Mouse (Mus musculus) left cerebral cortex, adult 2 months (tissue): ENCODE data around the gene Slc38a11. TPM values are rescaled to one million over a fixed set of nuclear protein-coding genes. Genes with fewer than 3 reads are reported as not detected.

Experiments used
- DNase-seq, 2 experiments: peaks; one replicate each; pipeline ENCODE4 v3.0.0; 2021 to 2022; ENCODE audit warnings: low spot score in 2 of 2, mixed read lengths in 1 of 2; ENCODE audit errors: extremely low spot score in 1 of 2
- H3K27ac ChIP-seq: fragments of 200-600 bp; 2 replicates; pipeline ENCODE4 v1.8.1; 2022
- H3K4me3 ChIP-seq: fragments of 200-600 bp; 2 replicates; pipeline ENCODE4 v1.8.1; 2022
- CTCF ChIP-seq: fragments of 200-600 bp; IDR thresholded peaks from 2 replicates; pipeline ENCODE4 v1.8.1; 2022; ENCODE audit warnings: antibody characterized with exemption, mild to moderate bottlenecking, moderate library complexity
- intact Hi-C: fragments of 180-260 bp; cut with DNase I; formaldehyde crosslinking; loops from one replicate; pipeline ENCODE4 v1.15.1; 2025
- total RNA-seq, 2 experiments: library from RNA; stranded (reverse); gene quantifications; 2 replicates each; pipeline ENCODE4 v1.2.3; 2021

Slc38a11 gene
- total RNA-seq, 2 experiments from 2014 or later = 2.3 to 2.6 TPM

DNA sequence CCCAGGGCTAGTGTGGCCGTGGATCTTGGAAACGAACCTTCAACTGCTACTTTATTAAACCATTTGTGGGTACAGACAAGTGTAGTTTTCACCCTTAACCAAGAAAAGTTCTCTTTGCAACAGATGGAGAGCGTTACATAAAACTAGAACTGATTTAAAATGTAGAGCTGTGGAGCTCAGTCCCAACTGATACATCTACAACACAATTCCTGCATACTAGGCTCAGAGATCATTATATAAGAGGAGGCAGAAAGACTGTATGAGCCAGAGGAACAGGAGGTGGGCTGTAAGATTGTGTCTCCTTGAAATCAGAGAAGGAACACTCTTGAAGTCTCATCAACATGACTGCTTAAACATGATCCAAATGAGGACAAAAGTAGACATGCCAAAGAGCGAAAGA, 9.2 kb upstream of the Slc38a11 start:
- no peak for DNase-seq
- H3K27ac ChIP-seq = no peak overlapping the region
- intact Hi-C loops = no loop called here
- TF ChIP-seq CTCF = no peak
- H3K4me3 ChIP-seq = no peak overlapping the region

DNA sequence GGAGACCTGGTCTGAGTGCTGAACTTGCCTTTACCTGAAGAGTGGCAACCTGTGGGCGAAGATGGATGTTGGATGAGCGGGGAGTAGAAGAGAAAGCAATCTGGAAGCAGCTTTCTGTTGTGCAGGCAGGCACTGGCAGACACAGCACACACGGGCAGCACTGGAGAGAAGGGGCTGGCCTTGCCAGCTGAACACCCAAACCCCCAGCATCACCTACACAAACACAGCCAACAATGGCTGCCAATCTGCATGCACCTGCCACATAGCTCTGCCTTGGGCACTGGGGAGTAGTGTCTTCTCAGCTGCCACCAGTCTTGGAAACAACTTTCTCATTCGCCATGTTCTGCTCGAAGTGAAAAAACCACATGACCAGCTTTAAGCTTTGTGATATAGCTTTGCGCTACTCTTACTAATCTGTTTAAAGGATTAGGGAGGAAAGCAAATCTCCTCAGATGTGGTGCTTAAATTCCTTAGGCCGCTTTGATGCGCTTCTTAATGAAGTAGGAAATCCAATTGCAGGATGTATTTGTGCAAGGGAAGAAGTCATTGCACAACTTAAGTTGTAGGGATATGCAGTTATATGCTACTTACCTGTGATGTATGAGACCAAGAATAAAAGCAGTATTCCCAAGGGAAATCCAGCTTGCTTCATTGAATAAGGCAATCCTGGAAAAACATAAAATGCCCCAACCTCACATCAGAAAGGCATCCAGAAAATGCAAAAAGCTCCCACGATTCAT, 2.9 kb downstream of the Slc38a11 start:
- intact Hi-C loops = no loop called here
- H3K27ac ChIP-seq = no peak overlapping the region
- DNase-seq = no peak
- no peak for TF ChIP-seq CTCF
- no peak overlapping the region for H3K4me3 ChIP-seq

DNA sequence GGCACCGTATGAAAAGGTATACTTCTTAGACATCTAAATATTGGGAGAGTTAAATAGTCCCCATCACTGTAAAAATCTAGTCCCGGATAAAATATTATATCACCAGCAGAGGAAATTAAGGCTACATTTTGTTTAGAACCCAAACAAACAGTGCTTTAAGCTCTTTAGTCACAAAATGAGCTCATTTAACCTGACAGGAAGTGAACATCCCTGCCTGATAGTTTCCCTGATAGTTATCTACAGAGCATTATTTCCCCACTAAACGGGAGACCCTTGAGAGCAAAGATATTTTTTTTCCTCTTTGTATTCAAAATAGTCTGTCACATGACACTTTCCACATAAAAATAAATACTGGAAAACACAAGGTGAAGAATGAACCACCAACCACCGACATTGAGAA, 16.5 kb downstream of the Slc38a11 start:
- Histone ChIP-seq H3K27ac (no peak overlapping the region), H3K4me3 (no peak overlapping the region)
- intact Hi-C loops = no loop called here
- TF ChIP-seq CTCF = no peak
- DNase-seq = no peak

DNA sequence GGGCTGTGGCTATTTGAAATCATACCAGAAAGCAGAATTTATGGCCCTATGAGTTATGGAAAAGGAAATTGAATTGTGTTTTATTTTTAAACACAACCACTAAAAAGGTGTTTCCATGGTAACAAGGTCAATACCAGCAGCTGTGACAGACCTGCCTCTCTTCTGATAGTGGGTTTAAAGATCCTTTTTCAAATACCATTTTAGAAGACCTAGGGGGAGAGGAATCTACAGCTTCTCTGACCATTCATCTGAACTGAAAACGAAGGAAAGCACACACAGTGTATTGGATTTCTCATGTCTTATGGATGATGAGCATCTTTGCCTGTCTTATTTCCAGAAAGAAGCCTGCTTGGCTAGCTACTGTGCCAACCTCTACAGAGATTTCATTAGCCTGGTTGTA, 16.9 kb downstream of the Slc38a11 start:
- intact Hi-C loops = no loop called here
- no peak for TF ChIP-seq CTCF
- Histone ChIP-seq H3K27ac (no peak overlapping the region), H3K4me3 (no peak overlapping the region)
- no peak for DNase-seq

DNA sequence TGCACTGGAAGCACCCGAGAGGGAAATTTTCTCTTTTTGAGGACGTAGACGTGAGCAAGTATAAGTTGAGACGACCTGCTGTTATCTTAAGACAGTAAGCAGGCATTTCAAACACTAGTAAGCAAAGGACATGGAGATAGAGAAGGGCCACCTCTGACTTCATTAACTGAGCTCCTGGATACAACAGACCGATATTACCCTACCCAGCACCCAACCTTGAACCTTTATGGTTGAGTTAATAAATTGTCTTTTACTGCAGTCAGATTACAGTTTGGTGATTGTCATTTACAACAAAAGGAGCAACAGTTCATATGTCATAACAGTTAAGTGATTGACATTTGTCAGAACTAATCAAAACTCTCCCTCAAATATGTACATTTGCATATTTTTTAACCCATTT, 17.8 kb downstream of the Slc38a11 start:
- H3K4me3 ChIP-seq = no peak overlapping the region
- intact Hi-C loops = no loop called here
- H3K27ac ChIP-seq = no peak overlapping the region
- TF ChIP-seq CTCF = no peak
- no peak for DNase-seq

DNA sequence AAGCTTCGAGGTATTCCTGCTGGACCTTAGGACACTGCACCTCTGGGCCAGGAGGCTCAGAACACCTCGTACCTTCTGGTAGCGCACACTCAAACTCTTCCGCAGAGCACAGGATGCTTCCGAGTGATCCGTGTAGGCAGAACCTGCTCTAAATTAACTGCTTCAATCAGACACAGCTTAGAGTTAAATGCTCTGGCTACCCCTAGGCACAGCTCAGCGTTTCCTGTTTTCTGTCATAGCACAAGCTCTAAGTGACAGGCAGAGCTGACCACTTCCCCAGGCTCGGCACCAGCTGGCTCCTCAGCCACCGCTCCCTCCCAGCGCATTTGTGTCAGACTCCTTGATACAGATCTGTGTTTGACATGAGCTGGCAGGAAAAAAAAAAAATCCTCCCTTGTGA, 21.8 kb downstream of the Slc38a11 start:
- intact Hi-C loops = no loop called here
- no peak for TF ChIP-seq CTCF

DNA sequence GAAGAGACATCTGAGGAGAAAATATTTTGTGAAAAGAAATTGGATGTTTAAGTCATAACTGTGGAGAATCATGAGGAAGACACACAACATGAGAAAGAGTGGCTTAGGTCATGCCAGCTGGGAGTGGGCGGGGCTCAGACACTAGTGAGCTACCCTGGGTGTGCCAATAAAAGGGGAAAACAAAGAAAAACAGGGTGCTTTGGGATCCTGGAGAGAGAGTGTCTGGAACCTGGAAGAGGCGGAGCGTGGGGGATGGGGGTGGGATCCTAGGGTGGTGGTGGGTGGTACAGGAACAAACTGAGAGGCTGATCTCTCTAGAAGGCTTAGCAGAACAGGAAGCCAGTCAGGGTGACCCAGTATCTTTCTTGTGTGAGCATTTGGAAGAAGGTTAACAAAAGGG, 23.0 kb downstream of the Slc38a11 start:
- Histone ChIP-seq H3K4me3 (no peak overlapping the region), H3K27ac (no peak overlapping the region)
- no peak for TF ChIP-seq CTCF
- intact Hi-C loops = no loop called here
- no peak for DNase-seq

More for the DNA sequence above, 21.8 kb downstream of the Slc38a11 start:
- no peak overlapping the region for H3K4me3 ChIP-seq
- no peak overlapping the region for H3K27ac ChIP-seq
- DNase-seq = no peak

DNA sequence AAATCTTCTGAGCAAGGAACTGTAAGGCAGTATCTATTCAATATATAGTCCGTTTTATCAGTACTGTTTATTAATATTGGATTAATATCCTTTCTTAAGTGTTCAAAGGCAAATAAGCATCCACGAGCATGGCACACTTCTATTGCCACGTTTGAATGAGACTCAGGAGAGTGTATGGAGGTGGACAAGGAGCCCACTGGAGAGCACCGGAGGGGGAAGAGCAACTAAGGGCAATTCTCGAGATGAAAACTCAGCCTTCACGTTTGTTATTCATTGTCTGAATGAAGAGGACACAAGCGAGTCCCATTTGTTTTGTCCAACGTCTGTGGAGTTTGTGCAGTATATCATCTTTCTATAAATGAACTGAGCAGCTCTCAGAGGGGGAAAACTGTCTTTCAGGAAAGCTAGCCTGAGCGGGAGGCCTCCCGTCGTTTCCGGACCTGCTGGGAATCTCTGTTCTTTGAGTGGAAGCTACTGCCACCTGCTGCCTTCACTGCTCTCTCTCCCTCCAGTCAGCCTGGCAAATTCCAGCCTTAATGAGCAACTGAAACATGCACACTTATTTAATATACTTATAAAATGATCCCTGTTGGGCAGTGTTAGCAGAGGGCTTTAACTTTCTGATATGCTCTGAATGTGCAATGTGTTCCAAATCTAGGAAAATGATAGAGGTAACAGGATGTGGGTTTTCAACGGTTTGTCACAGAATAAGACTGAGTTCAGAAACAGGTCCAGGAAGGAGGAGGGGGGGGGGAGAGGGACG, 26.3 kb downstream of the Slc38a11 start:
- H3K4me3 ChIP-seq = no peak overlapping the region
- peak; percentile 35 to 60 for DNase-seq
- intact Hi-C loops = loop anchor here (1.0 to 5.0 kb wide), 3 partner anchors 192 to 373 kb away; partner anchors contain the start of gene Grb14
- TF ChIP-seq CTCF = peak; percentile 76
- H3K27ac ChIP-seq = no peak overlapping the region

DNA sequence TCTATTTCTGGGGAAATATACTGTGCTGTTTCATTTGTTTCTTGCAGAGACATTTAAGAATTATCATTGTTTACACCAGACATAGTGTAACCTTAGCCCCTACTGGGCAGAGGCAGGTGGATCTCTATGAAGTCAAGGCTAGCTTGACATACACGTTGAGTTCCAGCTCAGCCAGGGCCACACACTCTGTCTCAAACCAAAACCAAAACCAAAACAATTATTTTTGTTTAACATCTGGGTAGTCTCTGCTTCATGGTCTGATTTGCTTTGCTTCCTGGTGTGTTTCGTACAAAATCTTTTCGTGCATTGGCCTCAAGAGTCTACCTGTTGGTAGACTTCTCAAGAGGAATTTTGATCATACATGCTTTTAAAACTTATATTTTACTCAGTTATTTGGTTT, 27.2 kb downstream of the Slc38a11 start:
- DNase-seq = no peak
- no peak overlapping the region for H3K4me3 ChIP-seq
- intact Hi-C loops = loop anchor here (1.0 to 5.0 kb wide), 3 partner anchors 191 to 372 kb away; partner anchors contain the start of gene Grb14
- no peak overlapping the region for H3K27ac ChIP-seq
- TF ChIP-seq CTCF = no peak

DNA sequence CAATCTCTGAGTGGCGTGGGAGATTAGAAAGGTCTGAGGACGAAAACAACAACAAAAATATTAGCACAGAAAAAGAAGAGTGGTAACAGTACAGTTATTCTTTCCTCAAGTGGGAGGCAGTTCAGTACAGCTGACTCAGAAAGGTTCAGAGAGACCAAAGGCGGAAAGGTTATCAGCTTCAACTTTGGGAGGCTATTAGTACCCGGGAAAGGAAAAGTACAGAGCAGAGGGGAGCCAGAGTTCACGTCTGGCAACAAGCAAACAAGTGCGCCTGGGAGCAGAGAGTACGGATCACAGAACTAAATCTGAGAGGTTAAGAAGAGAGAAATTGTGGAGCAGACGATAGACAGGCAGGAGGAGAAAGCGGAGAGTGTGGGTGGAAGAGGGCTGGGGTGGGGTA, 29.7 kb downstream of the Slc38a11 start:
- no peak for TF ChIP-seq CTCF
- intact Hi-C loops = no loop called here
- Histone ChIP-seq H3K4me3 (no peak overlapping the region), H3K27ac (no peak overlapping the region)
- DNase-seq = no peak

DNA sequence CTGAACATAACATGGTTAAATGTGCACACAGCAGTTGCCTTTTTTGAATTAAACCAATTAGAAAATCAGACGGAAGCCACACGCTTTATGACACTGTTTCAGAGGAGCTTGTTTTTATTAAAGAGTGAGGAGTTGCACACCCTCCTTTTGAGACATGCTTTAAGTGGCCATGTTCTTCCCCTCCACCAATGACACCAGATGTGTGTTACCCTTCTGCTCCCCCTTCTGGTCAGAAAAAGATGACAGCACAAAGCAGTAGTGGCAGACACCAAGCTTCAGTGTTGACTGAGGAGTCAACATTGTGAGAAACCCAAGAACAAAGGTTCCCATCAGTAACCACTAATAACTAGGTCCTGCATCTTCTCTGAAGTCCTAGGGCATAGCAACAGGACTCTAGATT, 32.5 kb downstream of the Slc38a11 start:
- TF ChIP-seq CTCF = peak; percentile 54
- intact Hi-C loops = no loop called here
- DNase-seq = peak in 1 of 2 experiments; percentile 11
- Histone ChIP-seq H3K4me3 (no peak overlapping the region), H3K27ac (peak overlapping the region; percentile 53)

DNA sequence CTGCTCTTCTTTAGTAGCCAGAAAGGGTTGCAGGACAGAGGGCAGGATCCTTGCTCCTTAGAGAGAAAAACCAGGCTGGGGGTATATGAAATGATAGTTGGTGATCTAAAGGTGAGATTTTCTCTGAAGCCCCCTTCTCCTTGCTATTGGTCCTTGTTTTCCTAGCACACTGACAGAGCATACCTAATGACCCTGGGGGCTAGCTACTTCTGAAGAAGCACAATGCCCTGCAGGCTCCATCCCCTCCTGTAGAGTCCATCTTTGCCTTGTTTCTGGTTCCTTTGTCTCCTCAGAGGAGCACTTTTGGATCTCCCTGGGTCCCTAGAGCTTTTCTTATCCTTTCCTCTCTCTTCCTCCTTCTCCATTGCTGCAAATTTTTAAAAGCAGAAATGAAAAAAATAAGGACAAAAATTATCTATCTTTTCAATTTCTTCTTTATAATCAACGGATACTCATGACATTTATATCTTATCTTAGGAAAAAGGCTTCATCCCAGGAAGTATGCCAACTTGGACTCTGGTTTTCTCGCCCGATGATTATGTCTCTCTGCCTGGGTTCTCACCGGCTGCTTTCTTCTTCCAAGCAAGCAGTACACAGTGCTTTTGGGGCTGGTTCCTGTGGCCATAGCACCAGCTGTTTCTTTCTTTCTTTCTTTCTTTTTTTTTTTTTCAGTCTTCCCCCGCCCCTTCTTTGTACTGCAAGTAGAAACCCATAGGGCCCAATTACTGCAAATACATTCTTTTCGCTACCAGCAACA, 41.7 kb downstream of the Slc38a11 start:
- Histone ChIP-seq H3K4me3 (no peak overlapping the region), H3K27ac (no peak overlapping the region)
- DNase-seq = no peak
- no peak for TF ChIP-seq CTCF
- intact Hi-C loops = no loop called here
